Mouse (Mus musculus) regulatory T cell (primary cell): ENCODE data around the gene Sept9.

ENCODE experiments used
- in situ Hi-C: fragments of 300-600 bp; cut with MboI, MseI; formaldehyde crosslinking; loops from one replicate; pipeline ENCODE4 v1.15.1; 2025; ENCODE audit warnings: high pct_unique_total_duplicates

Gene Sept9

GRCm38 (mm10) chr11:117397755-117398154 is 198.3 kb downstream of the Sept9 start:
- in situ Hi-C loops, result no loop called here

GRCm38 (mm10) chr11:117398191-117398590 is 198.7 kb downstream of the Sept9 start:
- in situ Hi-C loops, result no loop called here

GRCm38 (mm10) chr11:117401583-117402367 is 202.3 kb downstream of the Sept9 start:
- in situ Hi-C loops, result no loop called here

GRCm38 (mm10) chr11:117402550-117402949 is 203.1 kb downstream of the Sept9 start:
- in situ Hi-C loops, result no loop called here

GRCm38 (mm10) chr11:117403073-117403472 is 203.6 kb downstream of the Sept9 start:
- in situ Hi-C loops, result no loop called here

GRCm38 (mm10) chr11:117403781-117404180 is 204.3 kb downstream of the Sept9 start:
- in situ Hi-C loops, result no loop called here

GRCm38 (mm10) chr11:117406711-117407110 is 207.2 kb downstream of the Sept9 start:
- in situ Hi-C loops, result no loop called here

- in situ Hi-C loops, result no loop called here
Observed at GRCm38 (mm10) chr11:117407196-117407595, 207.7 kb downstream of the Sept9 start.

GRCm38 (mm10) chr11:117407651-117408441 is 208.4 kb downstream of the Sept9 start:
- in situ Hi-C loops, result no loop called here

GRCm38 (mm10) chr11:117408442-117409031 is 209.1 kb downstream of the Sept9 start:
- in situ Hi-C loops, result no loop called here

- in situ Hi-C loops, result no loop called here
Observed at GRCm38 (mm10) chr11:117409331-117409730, 209.9 kb downstream of the Sept9 start.

- in situ Hi-C loops, result no loop called here
Observed at GRCm38 (mm10) chr11:117410059-117410458, 210.6 kb downstream of the Sept9 start.

- in situ Hi-C loops, result no loop called here
Observed at GRCm38 (mm10) chr11:117411663-117412062, 212.2 kb downstream of the Sept9 start.
